ENCODE assay signal across 9 mouse cellular contexts in genomic region chr8:121905420-121905819, GRCm38 (mm10). TPM values are rescaled to one million over a fixed set of nuclear protein-coding genes. Genes with fewer than 3 reads are reported as not detected.
DNase-seq lines count a peak whose midpoint lies in the region; ATAC-seq and TF ChIP-seq lines count a peak whose summit lies in the region.
"Had no signal": no experiment of that assay in that cellular context is flagged by ENCODE, and none has a peak within 500 bp of the region (broad histone marks: within the 10 kb centered on the region; RNA-seq: fewer than 3 reads in every experiment).

No protein-coding gene starts in this region.

- no peak for ATAC-seq in liver, embryonic 14.5 days (ENCODE audit: insufficient read depth)

- peaks cover 1% of the 10 kb centered on the region; the same call in 1 of the 2 replicates for H3K36me3 ChIP-seq in testis, adult 2 months (ENCODE audit: control insufficient read depth, insufficient read depth, low read length)
- peaks cover 16% of the 10 kb centered on the region for H3K36me3 ChIP-seq in liver, embryonic 14.5 days (replicated peaks; ENCODE audit: control insufficient read depth, insufficient read depth, low read depth)
- no peaks in the 10 kb centered on the region for H3K36me3 ChIP-seq in kidney, adult 2 months (ENCODE audit: control insufficient read depth, insufficient read depth, low read length)

- H3K4me2 ChIP-seq in liver, embryonic 14.5 days (ENCODE audit: low read depth): peak overlapping the region; percentile 70

- no peaks in the 10 kb centered on the region for H3K9me3 ChIP-seq in liver, embryonic 14.5 days (ENCODE audit: control insufficient read depth, low read length)

- TF ChIP-seq POLR2A in testis, adult 2 months (IDR thresholded peaks at IDR 0.05; ENCODE audit: control insufficient read depth, low read depth, low read length): no peak
- TF ChIP-seq POLR2A in kidney, adult 2 months (IDR thresholded peaks at IDR 0.05; ENCODE audit: low read depth, low read length): no peak

- no peaks in the 10 kb centered on the region for H3K27me3 ChIP-seq in testis, adult 2 months (ENCODE audit: control insufficient read depth, insufficient read depth, low read length)
- no peaks in the 10 kb centered on the region for H3K27me3 ChIP-seq in liver, embryonic 14.5 days (ENCODE audit: control insufficient read depth, insufficient read depth, low read length)
- H3K27me3 ChIP-seq in kidney, adult 2 months (replicated peaks; ENCODE audit: control insufficient read depth, insufficient read depth, low read length): no peaks in the 10 kb centered on the region

- peaks cover 19% of the 10 kb centered on the region for H3K4me1 ChIP-seq in testis, adult 2 months (ENCODE audit: control insufficient read depth, insufficient read depth, low read length)
- H3K4me1 ChIP-seq in liver, embryonic 14.5 days (replicated peaks; ENCODE audit: control insufficient read depth in 2 of 2, insufficient read depth in 2 of 2, low read length in 1 of 2): peaks cover 45 to 53% of the 10 kb centered on the region in 2 experiments
- H3K4me1 ChIP-seq in kidney, adult 2 months (ENCODE audit: control insufficient read depth, insufficient read depth, low read length): no peaks in the 10 kb centered on the region

- no peak for TF ChIP-seq EP300 in liver, embryonic 14.5 days (IDR thresholded peaks at IDR 0.05; ENCODE audit: low read depth)

- peak overlapping the region; percentile 40; the same call in 1 of the 2 replicates for H3K27ac ChIP-seq in testis, adult 2 months (ENCODE audit: control insufficient read depth, insufficient read depth, low read depth, low read length)
- H3K27ac ChIP-seq in liver, embryonic 14.5 days: peak overlapping the region; percentile 63
- no peak overlapping the region for H3K27ac ChIP-seq in kidney, adult 2 months (ENCODE audit: insufficient read depth, low read depth, low read length)

- no peak for TF ChIP-seq CTCF in testis, adult 2 months (IDR thresholded peaks at IDR 0.05; ENCODE audit: control insufficient read depth, insufficient read depth, insufficient replicate concordance, low read depth, low read length)
- TF ChIP-seq CTCF in liver, embryonic 14.5 days (IDR thresholded peaks at IDR 0.05; ENCODE audit: low read depth): no peak
- TF ChIP-seq CTCF in kidney, adult 2 months (conservative IDR thresholded peaks at IDR 0.05; ENCODE audit: insufficient read depth, insufficient read length, low read depth, low read length): no peak

- peak overlapping the region; percentile 96 for H3K4me3 ChIP-seq in testis, adult 2 months (ENCODE audit: control insufficient read depth, low read depth, low read length)
- peak overlapping the region; percentile 72 to 77 for H3K4me3 ChIP-seq in liver, embryonic 14.5 days (ENCODE audit: insufficient read depth in 1 of 2, low read depth in 2 of 2, low read length in 2 of 2)
- H3K4me3 ChIP-seq in kidney, adult 2 months (ENCODE audit: insufficient read depth, low read depth, low read length): no peak overlapping the region

- peak; percentile 40 for DNase-seq in cerebellum, adult 9-10 months
- no peak for DNase-seq in cerebellum, adult 11-12 months
- no peak for DNase-seq in testis, postnatal 14 days (ENCODE audit: low spot score)
- DNase-seq in liver, embryonic 14.5 days (ENCODE audit: low read depth in 3 of 3, low spot score in 3 of 3): no peak
- no peak for DNase-seq in spleen, adult 12 weeks (ENCODE audit: low spot score)
- no peak for DNase-seq in layer of hippocampus, adult 8-10 months (ENCODE audit: low spot score in 2 of 2)
- no peak for DNase-seq in kidney, adult 2 months
- DNase-seq: kidney, adult 11 months had no signal

- peak overlapping the region; percentile 84 for H3K9ac ChIP-seq in liver, embryonic 14.5 days (replicated peaks)

- WGBS in liver, embryonic 14.5 days (ENCODE audit: insufficient replicate concordance): 47% methylated on average over 1 of the region's 1 CpGs
- 48% methylated on average over 1 of the region's 1 CpGs for WGBS in kidney, adult 2 months

RNA-seq across cellular contexts. Expression of gene Slc7a5, which starts 2.1 kb away (rescaled TPM):
- polyA plus RNA-seq in testis, adult 2 months (2012; rRNA removed): 84.9 and 104 TPM in 2 replicates
- 40.0 and 40.9 TPM in 2 replicates for polyA plus RNA-seq in liver, embryonic 14.5 days (2012; rRNA removed)
- 36.7 and 40.7 TPM in 2 replicates for polyA plus RNA-seq in liver, embryonic 14.5 days (2014; fragmentation: Nextera tagmentation; extraction: Ambion mirVana)
- total RNA-seq in layer of hippocampus, adult 8-10 months (2022): 10 to 100 TPM; 52.0 to 66.6 (median 61.8) TPM
- polyA plus RNA-seq in kidney, adult 2 months (2012; rRNA removed): 4.3 and 4.6 TPM in 2 replicates

RNA-seq across cellular contexts. Expression of gene Car5a, which starts 39.3 kb away (rescaled TPM):
- polyA plus RNA-seq in testis, adult 2 months (2012; rRNA removed): not detected in 2 replicates
- 0.87 and 1.1 TPM in 2 replicates for polyA plus RNA-seq in liver, embryonic 14.5 days (2012; rRNA removed)
- polyA plus RNA-seq in liver, embryonic 14.5 days (2014; fragmentation: Nextera tagmentation; extraction: Ambion mirVana): 1.3 and 1.4 TPM in 2 replicates
- under 1 TPM in 1 of 4 experiments, not detected in 3; 0.41 TPM for total RNA-seq in layer of hippocampus, adult 8-10 months (2022)
- polyA plus RNA-seq in kidney, adult 2 months (2012; rRNA removed): 13.4 and 17.9 TPM in 2 replicates

RNA-seq across cellular contexts. Expression of gene Banp, which starts 44.1 kb away (rescaled TPM):
- 15.6 and 18.6 TPM in 2 replicates for polyA plus RNA-seq in testis, adult 2 months (2012; rRNA removed)
- 20.8 and 23.0 TPM in 2 replicates for polyA plus RNA-seq in liver, embryonic 14.5 days (2012; rRNA removed)
- 12.0 and 13.6 TPM in 2 replicates for polyA plus RNA-seq in liver, embryonic 14.5 days (2014; fragmentation: Nextera tagmentation; extraction: Ambion mirVana)
- total RNA-seq in layer of hippocampus, adult 8-10 months (2022): 10 to 100 TPM; 25.1 to 66.1 (median 45.2) TPM
- 35.7 and 44.9 TPM in 2 replicates for polyA plus RNA-seq in kidney, adult 2 months (2012; rRNA removed)
